Mouse (Mus musculus) hindbrain, embryonic 13.5 days (tissue): ENCODE data around the gene Cox8b. TPM values are rescaled to one million over a fixed set of nuclear protein-coding genes. Genes with fewer than 3 reads are reported as not detected.

Source experiments
- ATAC-seq: fragments of 200-750 bp; cut with Nextera tagmentation; 2 replicates; pipeline ENCODE4 v1.8.0; 2017; ENCODE audit warnings: moderate TSS enrichment; ENCODE audit not compliant: low FRiP score
- H3K27ac ChIP-seq: fragments of 300-500 bp; sonication (generic); 2 replicates; pipeline ENCODE4 v1.5.1; 2015; ENCODE audit warnings: inconsistent platforms, mild to moderate bottlenecking, moderate library complexity
- H3K27me3 ChIP-seq: fragments of 300-500 bp; sonication (generic); 2 replicates; pipeline ENCODE4 v1.6.1; 2015; ENCODE audit warnings: mild to moderate bottlenecking, inconsistent platforms
- H3K36me3 ChIP-seq: fragments of 300-500 bp; sonication (generic); 2 replicates; pipeline ENCODE4 v1.6.1; 2015; ENCODE audit warnings: mild to moderate bottlenecking, inconsistent platforms
- H3K4me1 ChIP-seq: fragments of 300-500 bp; sonication (generic); replicated peaks from 2 replicates; pipeline ENCODE4 v1.6.1; 2015; ENCODE audit warnings: inconsistent platforms
- H3K4me2 ChIP-seq: fragments of 300-500 bp; sonication (generic); 2 replicates; pipeline ENCODE4 v1.6.1; 2015; ENCODE audit warnings: inconsistent platforms, mild to moderate bottlenecking, moderate library complexity
- H3K4me3 ChIP-seq: fragments of 300-500 bp; sonication (generic); 2 replicates; pipeline ENCODE4 v1.5.1; 2015; ENCODE audit warnings: mild to moderate bottlenecking, inconsistent platforms
- H3K9ac ChIP-seq: fragments of 300-500 bp; sonication (generic); 2 replicates; pipeline ENCODE4 v1.6.1; 2015; ENCODE audit warnings: mild to moderate bottlenecking, inconsistent platforms
- H3K9me3 ChIP-seq: fragments of 300-500 bp; sonication (generic); 2 replicates; pipeline ENCODE4 v1.6.1; 2016; ENCODE audit warnings: inconsistent platforms
- whole genome bisulfite sequencing: fragments of 180-500 bp; shearing (Covaris S2); methylation state at CpG from one replicate; pipeline ENCODE4 v1.1.7; 2015; 5-methylcytosine and 5-hydroxymethylcytosine counted together
- polyA plus RNA-seq: library from polyadenylated mRNA; unstranded; fragments of >200 nt; fragmentation: Nextera tagmentation; extraction: Ambion mirVana; gene quantifications from 2 replicates; pipeline ENCODE4 v1.2.1, GENCODE M21; 2015

Gene Cox8b
- polyA plus RNA-seq, 1 experiment from 2014 or later = not detected

DNA sequence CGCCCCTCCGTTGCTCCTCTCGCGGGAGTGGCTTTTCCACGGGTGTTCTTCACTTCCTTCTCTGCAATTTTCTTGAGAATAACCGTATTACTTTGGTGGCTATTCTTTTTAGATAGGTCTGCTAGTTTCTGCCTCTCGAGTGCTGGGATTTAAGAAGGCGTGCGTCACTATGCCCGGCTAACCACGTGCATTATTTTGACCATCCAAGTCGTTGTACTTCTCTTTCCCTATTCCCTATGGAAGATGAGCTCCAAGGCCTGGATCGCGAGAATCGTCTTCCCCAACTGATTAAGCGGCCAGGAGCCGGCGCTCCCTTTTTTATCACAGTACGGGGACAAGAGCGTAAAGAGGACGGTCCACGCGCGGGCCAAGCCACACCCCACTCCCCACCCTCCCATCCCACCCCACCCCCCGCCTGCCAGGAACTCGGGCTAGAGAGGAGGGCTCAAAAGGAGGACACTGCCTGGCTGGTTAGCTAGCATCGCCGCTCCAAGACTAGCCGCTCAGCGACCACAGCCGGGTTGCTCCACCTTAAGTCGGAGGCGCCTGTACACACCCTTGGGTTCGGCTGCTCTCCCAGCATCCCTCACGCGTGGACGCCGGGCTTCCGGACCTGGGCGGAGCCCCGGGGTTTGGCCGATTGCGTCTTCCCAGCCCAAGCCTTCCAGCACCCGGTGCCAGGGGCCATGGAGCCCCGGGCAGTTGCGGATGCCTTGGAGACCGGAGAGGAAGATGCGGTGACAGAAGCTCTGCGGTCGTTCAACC, 43.3 kb downstream of the Cox8b start, which contains the start of gene Ric8a:
Ric8a (plus strand) TSS at position 173 of the 765 bp plus-strand sequence.
- peak within 1 kb of the TSS; percentile 87 for H3K9ac ChIP-seq
- peaks cover 39% of the 10 kb centered on the region for H3K4me1 ChIP-seq
- peak within 1 kb of the TSS; percentile 98 for H3K4me2 ChIP-seq
- no peaks in the 10 kb centered on the region for H3K27me3 ChIP-seq
- peaks cover 62% of the 10 kb centered on the region for H3K36me3 ChIP-seq
- H3K27ac ChIP-seq = peak within 1 kb of the TSS; percentile 94
- WGBS = under 1% methylated on average over 50 of the region's 50 CpGs
- peak within 1 kb of the TSS; percentile 85 for H3K4me3 ChIP-seq
- ATAC-seq = peak; percentile 79
- H3K9me3 ChIP-seq = no peaks in the 10 kb centered on the region

DNA sequence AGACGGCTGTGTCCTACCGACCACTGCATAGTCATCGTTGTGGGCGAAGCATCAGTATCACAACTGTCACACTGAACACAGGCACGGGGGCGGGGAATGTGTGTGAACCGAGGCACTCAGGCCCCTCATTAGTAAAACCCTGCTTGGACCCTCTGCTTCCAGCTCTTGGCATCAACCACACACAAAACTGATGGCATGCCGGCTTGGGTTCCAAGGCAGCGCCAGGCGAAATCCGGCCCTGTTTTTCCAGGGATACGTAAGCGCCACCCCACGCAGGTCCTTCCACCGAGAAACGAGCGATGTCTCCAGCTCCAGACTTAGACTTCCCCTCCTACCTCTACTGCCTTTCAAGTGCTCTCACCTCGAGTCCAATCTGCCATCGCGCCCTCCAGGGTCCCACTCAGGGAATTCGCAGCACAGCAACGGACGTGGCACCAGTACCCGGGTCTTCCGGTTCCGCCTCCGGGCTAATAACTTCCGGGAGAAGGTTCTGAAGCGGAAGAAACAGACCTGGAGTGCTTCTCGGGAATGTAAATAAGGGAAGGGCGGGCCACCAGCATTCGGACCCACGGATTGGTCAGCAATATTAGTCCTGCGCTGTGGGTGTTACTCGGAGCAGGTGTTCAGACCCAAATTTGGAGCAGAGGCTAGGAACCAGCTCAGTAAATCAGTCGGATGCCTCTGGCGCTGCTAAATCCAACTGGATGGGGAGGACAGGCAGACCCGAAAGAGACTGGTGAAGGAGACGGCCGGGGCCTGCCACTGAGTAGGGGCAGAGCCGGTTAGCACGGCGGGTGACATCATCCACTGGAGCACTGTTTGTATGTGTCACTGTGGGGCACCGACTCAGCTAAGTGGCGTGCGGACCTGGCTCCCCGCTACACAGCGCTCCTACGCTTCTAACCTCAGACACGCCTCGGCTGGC, 44.1 kb downstream of the Cox8b start, which contains the start of gene Gm45785:
Gm45785 (minus strand) TSS at position 472 of the 925 bp plus-strand sequence.
- H3K36me3 ChIP-seq = peaks cover 62% of the 10 kb centered on the region
- WGBS = 2% methylated on average over 51 of the region's 51 CpGs
- ATAC-seq = peak; percentile 85

DNA sequence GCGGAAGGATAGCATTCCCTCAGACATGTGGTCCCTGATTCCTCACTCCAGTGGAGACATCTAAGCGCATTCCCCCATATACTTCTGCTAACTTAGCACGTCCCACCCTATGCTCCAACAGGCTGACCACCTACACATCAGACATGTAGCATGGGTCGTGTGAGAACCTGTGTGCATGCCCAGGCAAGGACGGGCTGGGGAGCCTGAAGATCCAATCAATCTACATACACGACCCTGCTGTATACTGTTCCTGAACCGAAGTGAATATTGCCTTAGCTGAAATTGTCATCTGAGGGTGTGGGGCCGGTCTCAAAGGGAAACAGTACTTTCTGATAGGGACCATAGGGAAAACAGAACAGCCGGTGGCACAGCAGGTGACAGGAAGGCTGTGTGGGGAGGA, 45.1 kb downstream of the Cox8b start:
- Histone ChIP-seq H3K9me3 (no peaks in the 10 kb centered on the region), H3K27ac (no peak overlapping the region), H3K4me1 (peaks cover 39% of the 10 kb centered on the region), H3K27me3 (no peaks in the 10 kb centered on the region), H3K4me2 (peak overlapping the region; percentile 98), H3K9ac (peak overlapping the region; percentile 87), H3K4me3 (peak overlapping the region; percentile 85), H3K36me3 (peaks cover 55% of the 10 kb centered on the region)
- 76% methylated on average over 9 of the region's 9 CpGs for WGBS
- ATAC-seq = no peak

More for the DNA sequence above, 44.1 kb downstream of the Cox8b start, which contains the start of gene Gm45785:
- peak within 1 kb of the TSS; percentile 94 for H3K27ac ChIP-seq
- peak within 1 kb of the TSS; percentile 85 for H3K4me3 ChIP-seq
- H3K4me2 ChIP-seq = peak within 1 kb of the TSS; percentile 98
- H3K27me3 ChIP-seq = no peaks in the 10 kb centered on the region
- H3K9ac ChIP-seq = peak within 1 kb of the TSS; percentile 87
- no peaks in the 10 kb centered on the region for H3K9me3 ChIP-seq
- peaks cover 39% of the 10 kb centered on the region for H3K4me1 ChIP-seq

DNA sequence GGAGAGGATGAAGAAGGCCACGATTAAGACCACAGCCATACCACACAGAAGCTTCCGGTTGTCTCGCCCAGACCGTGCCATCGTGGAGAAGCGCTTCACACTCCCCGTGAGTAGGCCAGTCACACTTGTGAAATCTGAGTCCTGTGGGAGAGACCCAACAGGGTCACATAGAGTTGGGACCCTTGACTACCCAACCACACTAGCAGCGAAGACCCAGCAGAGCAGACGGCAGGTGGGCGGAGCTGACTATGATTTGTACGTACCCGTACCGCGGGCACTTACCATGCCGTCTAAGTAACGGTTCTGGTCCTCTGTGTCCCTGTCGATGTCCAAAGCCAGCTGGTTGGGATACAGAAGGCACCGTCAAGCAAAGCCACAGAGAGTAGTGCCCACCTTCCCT, 45.8 kb downstream of the Cox8b start:
- H3K4me3 ChIP-seq = no peak overlapping the region
- H3K4me2 ChIP-seq = 0 out of 2 replicates have a peak overlapping the region, but pooled peaks have one; percentile 98
- 96% methylated on average over 18 of the region's 18 CpGs for WGBS
- ATAC-seq = no peak
- peaks cover 49% of the 10 kb centered on the region for H3K36me3 ChIP-seq
- H3K27me3 ChIP-seq = no peaks in the 10 kb centered on the region
- H3K9me3 ChIP-seq = no peaks in the 10 kb centered on the region
- H3K4me1 ChIP-seq = peaks cover 32% of the 10 kb centered on the region
- H3K27ac ChIP-seq = no peak overlapping the region
- no peak overlapping the region for H3K9ac ChIP-seq

DNA sequence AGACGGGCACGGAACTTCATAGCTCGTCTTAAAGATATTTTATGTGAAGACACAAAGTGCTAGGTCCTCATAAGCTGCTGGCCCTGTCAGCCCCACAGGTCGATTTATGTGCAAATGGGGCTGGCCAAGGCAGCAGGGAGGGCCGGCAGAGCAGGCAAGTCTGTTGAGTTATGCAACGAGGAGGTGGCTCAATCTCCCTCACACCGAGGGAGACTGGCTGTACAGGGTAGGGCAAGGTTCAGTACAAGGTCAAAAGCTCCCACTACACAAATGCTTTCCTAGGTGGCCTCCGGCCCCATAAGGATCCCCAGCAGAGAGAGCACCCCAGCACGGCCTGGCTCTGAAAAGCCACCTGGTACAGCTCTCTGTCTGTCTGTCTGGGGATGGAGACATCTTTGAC, 46.9 kb downstream of the Cox8b start:
- H3K27ac ChIP-seq = no peak overlapping the region
- ATAC-seq = no peak
- H3K27me3 ChIP-seq = no peaks in the 10 kb centered on the region
- H3K9me3 ChIP-seq = no peaks in the 10 kb centered on the region
- no peak overlapping the region for H3K4me2 ChIP-seq
- WGBS = 92% methylated on average over 9 of the region's 9 CpGs
- peaks cover 21% of the 10 kb centered on the region for H3K4me1 ChIP-seq
- no peak overlapping the region for H3K4me3 ChIP-seq
- H3K9ac ChIP-seq = no peak overlapping the region
- peaks cover 38% of the 10 kb centered on the region for H3K36me3 ChIP-seq

DNA sequence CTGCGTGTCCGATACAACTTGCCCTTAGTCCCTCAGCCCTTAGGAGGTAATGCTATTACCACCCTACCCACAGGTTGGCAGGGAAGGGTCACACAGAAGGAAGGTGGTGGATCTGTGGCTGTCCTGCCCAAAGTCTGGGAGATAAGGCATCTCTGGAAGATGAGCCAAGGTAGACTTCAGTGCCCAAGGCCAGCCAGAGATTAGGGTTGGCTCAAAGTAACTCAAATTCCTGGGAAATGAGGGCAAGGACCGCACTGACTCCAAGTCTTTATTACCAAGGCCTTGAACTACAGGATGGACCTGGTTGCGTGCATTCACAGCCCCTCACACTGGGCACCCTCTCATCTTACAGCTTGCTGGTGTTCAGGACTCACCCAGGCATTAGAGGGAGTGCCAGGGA, 48.3 kb downstream of the Cox8b start:
- no peak overlapping the region for H3K4me3 ChIP-seq
- peaks cover 12% of the 10 kb centered on the region for H3K4me1 ChIP-seq
- no peak overlapping the region for H3K4me2 ChIP-seq
- 0 out of 2 replicates have a peak, but pooled peaks cover 3% of the 10 kb centered on the region for H3K27me3 ChIP-seq
- peaks cover 36% of the 10 kb centered on the region for H3K36me3 ChIP-seq
- H3K27ac ChIP-seq = no peak overlapping the region
- ATAC-seq = no peak
- WGBS = 97% methylated on average over 4 of the region's 4 CpGs
- H3K9ac ChIP-seq = no peak overlapping the region
- H3K9me3 ChIP-seq = no peaks in the 10 kb centered on the region

Other genes with a start within 250 kb of the Cox8b start
- not detected in 2 replicates for gene Olfr539, start 240.5 kb downstream of the Cox8b start, polyA plus RNA-seq
- not detected in 2 replicates for gene Olfr45, start 218.5 kb downstream of the Cox8b start, polyA plus RNA-seq
- not detected in 2 replicates for gene Olfr541, start 203.2 kb downstream of the Cox8b start, polyA plus RNA-seq
- gene Cyp2e1, start 136.7 kb downstream of the Cox8b start, polyA plus RNA-seq = not detected in 2 replicates
- gene Syce1, start 112.6 kb downstream of the Cox8b start, polyA plus RNA-seq = 0.26 and 0.57 TPM in 2 replicates
- gene Zfp941, start 78.3 kb downstream of the Cox8b start, polyA plus RNA-seq = 24.1 and 26.6 TPM in 2 replicates
- gene Urah, start 65.4 kb downstream of the Cox8b start, polyA plus RNA-seq = not detected in 2 replicates
- gene Scgb1c1, start 54.9 kb downstream of the Cox8b start, polyA plus RNA-seq = not detected in 2 replicates
- not detected in 2 replicates for gene Odf3, start 52.6 kb downstream of the Cox8b start, polyA plus RNA-seq
- gene Gm45785, start 44.1 kb downstream of the Cox8b start, polyA plus RNA-seq = 0.84 TPM in 1 of 2 replicates, not detected in the other
- gene Ric8a, start 43.5 kb downstream of the Cox8b start, polyA plus RNA-seq = 96.7 and 98.5 TPM in 2 replicates
- 43.3 and 44.0 TPM in 2 replicates for gene Bet1l, start 42.9 kb downstream of the Cox8b start, polyA plus RNA-seq
- 278 and 284 TPM in 2 replicates for gene Psmd13, start 18.5 kb downstream of the Cox8b start, polyA plus RNA-seq
- 41.6 and 45.3 TPM in 2 replicates for gene Sirt3, start 18.1 kb downstream of the Cox8b start, polyA plus RNA-seq
- 0.09 and 0.12 TPM in 2 replicates for gene Nlrp6, start 20.5 kb upstream of the Cox8b start, polyA plus RNA-seq
- 8.8 and 10.4 TPM in 2 replicates for gene Pgghg, start 40.9 kb upstream of the Cox8b start, polyA plus RNA-seq
- gene Ifitm5, start 49.8 kb upstream of the Cox8b start, polyA plus RNA-seq = 0.36 and 1.7 TPM in 2 replicates
- not detected in 2 replicates for gene Gm45717, start 55.5 kb upstream of the Cox8b start, polyA plus RNA-seq
- gene Ifitm2, start 55.5 kb upstream of the Cox8b start, polyA plus RNA-seq = 211 and 226 TPM in 2 replicates
- gene Ifitm1, start 66.8 kb upstream of the Cox8b start, polyA plus RNA-seq = 13.4 and 13.6 TPM in 2 replicates
- gene Ifitm3, start 110.3 kb upstream of the Cox8b start, polyA plus RNA-seq = 29.0 and 29.1 TPM in 2 replicates
- gene Ifitm6, start 117.5 kb upstream of the Cox8b start, polyA plus RNA-seq = 0.53 TPM in 2 replicates
- not detected in 2 replicates for gene Gm17387, start 128.7 kb upstream of the Cox8b start, polyA plus RNA-seq
- gene B4galnt4, start 160.7 kb upstream of the Cox8b start, polyA plus RNA-seq = 44.8 and 47.2 TPM in 2 replicates
- 0.27 and 0.32 TPM in 2 replicates for gene Pkp3, start 177.8 kb upstream of the Cox8b start, polyA plus RNA-seq
- gene Sigirr, start 200.1 kb upstream of the Cox8b start, polyA plus RNA-seq = 1.7 and 2.9 TPM in 2 replicates
- gene Ano9, start 217.4 kb upstream of the Cox8b start, polyA plus RNA-seq = 0.09 TPM in 1 of 2 replicates, not detected in the other
- 79.8 and 83.6 TPM in 2 replicates for gene Ptdss2, start 221.9 kb upstream of the Cox8b start, polyA plus RNA-seq